Mouse (Mus musculus): ENCODE results near the gene Coq8b.

Gene Coq8b

DNA sequence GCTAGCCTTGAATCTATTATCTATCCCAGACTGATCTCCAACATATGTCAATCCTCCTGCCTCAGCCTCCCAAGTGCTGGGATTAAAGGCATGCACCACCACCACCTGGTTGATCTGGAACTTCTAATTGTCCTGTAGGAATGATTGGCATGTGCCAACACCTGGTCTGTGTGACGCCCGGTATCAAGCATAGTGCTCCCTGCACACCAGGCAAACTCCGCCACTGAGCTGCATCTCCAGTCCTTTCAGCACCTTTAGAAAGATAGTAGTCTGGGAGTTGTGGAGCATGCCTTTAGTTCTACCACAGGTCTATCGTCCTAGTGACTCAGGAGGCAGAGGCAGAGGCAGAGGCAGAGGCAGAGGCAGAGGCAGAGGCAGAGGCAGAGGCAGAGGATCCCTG is 67.5 kb downstream of the Coq8b start:
- ChIA-PET POLR2A (interaction anchor here in 3 of 4 experiments (0.5 to 19.1 kb wide), 12 partner anchors 9 to 102 kb away, joined by 3 to 590 read pairs (median 5); partner anchors contain the start of genes Gm20479 (in 1 of the 3) and Shkbp1 (in 1 of the 3)), CTCF (interaction anchor here in 3 of 4 experiments (1.0 to 6.1 kb wide), 7 partner anchors 10 to 388 kb away, joined by 3 to 68 read pairs (median 5); partner anchors contain the start of gene Zfp607b (in 1 of the 3))

DNA sequence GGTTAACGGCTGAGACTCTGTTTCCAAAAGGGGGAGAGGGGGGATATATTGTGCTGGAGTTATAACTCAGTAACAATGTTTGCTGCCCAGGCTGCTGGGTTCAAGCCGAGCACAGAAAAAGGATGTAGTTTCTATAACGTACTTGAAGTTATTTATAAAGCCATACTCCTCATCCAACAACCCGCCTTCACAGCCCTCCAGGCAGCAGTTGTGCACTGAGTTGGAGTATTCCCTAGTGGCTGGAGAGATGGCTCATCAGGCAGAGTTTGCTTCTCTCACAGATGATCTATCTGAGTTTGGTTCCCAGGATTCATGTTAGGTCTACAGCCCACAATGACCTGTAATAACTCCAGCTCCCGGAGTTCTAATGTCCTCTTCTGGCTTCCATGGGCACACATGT is 68.0 kb downstream of the Coq8b start:
- ChIA-PET CTCF (interaction anchor here in 3 of 4 experiments (0.6 to 6.1 kb wide), 12 partner anchors 10 to 388 kb away, joined by 3 to 75 read pairs (median 6); partner anchors contain the start of gene Zfp607b (in 1 of the 3)), POLR2A (interaction anchor here in 3 of 4 experiments (0.5 to 19.1 kb wide), 10 partner anchors 9 to 102 kb away, joined by 3 to 590 read pairs (median 4); partner anchors contain the start of genes Gm20479 (in 1 of the 3) and Shkbp1 (in 1 of the 3))

DNA sequence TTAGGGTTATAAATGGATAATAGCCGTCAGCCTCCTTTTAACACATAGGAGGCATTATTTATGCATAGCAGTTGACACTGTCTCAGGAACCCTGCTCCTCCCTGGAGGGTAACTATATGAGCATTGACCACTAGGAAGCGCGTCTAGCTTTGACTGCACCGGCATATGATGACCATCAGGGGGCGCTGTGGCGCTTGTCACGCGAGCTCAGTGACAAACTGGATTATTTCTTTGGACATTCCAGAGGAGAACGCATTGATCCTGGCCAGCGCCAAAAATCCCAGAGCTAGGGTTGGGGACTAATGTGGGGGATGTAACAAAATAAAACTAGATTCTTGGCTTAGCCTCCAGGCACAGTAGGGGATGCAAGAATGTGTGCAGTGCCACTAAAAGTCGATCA is 69.3 kb downstream of the Coq8b start:
- ChIA-PET POLR2A (interaction anchor here (0.5 to 19.1 kb wide), 43 partner anchors 9 to 206 kb away, joined by 3 to 590 read pairs (median 4); partner anchors contain the start of genes Shkbp1 (in 2 of the 4), BC024978 (in 1 of the 4), Gm20479 (in 1 of the 4) and Numbl (in 1 of the 4)), CTCF (interaction anchor here (0.5 to 8.1 kb wide), 136 partner anchors 8 to 387 kb away, joined by 3 to 75 read pairs (median 4); partner anchors contain the start of genes Itpkc (in 2 of the 4), Shkbp1 (in 2 of the 4), Blvrb (in 1 of the 4) and Coq8b (in 1 of the 4))

DNA sequence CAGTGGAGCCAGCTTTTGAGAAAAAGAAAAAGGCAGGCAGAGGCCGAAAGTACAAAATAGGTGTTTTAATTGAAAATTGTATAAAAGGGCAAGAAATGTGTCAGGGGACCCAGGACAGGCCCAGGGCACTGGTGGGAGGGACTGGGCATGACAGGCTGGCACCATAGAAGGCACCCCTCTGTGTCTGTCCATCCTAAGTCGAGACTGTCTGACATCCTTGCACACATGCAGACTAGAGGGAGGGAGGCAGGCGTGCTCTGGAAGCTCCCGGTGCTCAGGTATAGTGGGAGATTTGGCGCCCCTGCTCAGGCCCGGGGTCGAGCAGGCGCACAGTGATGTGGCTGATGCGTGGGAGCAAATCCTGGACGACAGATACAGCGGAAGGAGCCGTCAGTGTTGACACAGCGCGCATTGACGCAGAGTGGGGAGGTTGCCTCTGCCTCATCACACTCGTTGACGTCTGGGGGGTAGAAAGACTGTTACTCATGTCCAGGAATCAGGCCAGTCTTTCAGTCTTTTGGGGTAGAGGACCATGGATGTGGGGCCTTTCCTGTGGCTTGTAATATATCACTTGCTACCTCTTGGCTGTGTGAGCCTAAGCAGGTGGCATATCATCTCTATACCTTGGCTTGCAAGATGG is 72.4 kb downstream of the Coq8b start:
- ChIA-PET CTCF (interaction anchor here (0.6 to 8.1 kb wide), 11 partner anchors 19 to 114 kb away, joined by 3 to 100 read pairs (median 8); no protein-coding TSS in a partner anchor), POLR2A (interaction anchor here in 3 of 4 experiments (0.7 to 19.1 kb wide), 12 partner anchors 9 to 99 kb away, joined by 3 to 590 read pairs (median 5); partner anchors contain the start of gene Coq8b (in 1 of the 3))

DNA sequence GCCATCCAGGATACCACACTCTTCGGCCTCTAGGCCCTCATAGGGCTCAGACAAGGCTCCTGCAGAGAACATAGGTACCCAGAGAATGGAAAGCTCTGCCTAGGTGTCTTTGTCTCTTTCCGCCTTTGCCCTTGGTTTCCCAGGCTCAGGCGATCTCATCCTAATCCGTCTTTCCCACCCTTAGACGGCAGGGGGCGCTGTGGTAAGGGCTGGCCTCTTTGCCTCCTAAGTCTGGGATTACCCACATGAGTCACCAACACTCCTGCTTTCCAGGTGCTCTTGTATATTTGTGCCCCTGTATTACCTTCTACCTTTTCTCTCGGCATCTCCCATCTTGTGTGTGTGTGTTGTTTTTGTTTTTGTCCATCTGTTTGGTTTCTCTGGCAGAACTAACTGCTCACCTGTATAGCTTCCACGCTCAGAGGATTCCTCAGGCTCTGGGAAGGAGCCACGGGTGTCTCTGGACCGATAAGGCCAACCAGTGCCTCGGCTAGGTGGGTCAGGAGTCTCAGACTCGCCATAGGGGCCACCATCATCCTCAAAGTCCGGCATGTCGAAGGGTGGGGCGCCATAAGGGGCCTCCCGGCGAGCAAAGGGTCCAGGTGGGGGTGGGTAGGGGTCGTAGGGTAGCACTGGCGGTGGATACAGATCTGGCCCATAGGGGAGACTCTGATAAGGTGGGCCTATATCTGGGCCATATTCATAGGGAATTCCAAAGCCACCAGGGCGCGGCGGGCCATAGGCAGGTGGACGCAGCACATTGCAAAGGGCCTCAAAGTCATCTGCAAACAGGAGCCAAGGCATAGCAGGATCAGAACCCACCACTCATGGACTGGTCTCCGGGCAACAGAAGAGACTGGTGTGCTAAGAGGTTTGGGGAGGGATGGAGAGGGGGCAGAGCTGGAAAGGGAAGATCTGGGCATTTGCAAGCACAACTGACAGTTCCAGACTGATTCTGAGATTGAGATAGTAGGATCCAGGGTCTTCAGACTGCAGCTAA is 73.6 kb downstream of the Coq8b start:
- POLR2A ChIA-PET, result interaction anchor here (0.5 to 19.1 kb wide), 42 partner anchors 10 to 1047 kb away, joined by 3 to 590 read pairs (median 3); partner anchors contain the start of genes Coq8b (in 1 of the 4), Dyrk1b (in 1 of the 4), Sertad3 (in 1 of the 4) and Shkbp1 (in 1 of the 4)

DNA sequence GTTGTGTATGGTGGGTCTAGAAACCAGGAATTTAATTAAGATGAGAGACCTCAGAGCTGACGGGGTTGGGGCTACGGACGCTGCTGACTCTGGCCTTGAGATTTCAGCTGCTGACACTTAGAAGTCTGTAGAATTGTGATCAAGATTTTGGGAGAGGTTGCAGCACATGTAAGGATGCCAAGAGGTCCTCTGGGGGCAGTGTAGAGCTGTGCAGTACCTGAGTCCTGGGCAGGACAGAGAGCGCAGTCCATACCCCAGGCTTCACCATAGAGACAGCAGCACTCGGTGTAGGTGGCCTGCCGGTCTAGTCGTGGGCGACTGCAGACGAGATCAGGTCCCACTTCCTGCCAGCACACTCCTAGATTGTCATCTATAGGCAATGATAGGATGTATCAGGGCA is 74.7 kb downstream of the Coq8b start:
- ChIA-PET CTCF (interaction anchor here (0.6 to 8.1 kb wide), 39 partner anchors 9 to 367 kb away, joined by 3 to 100 read pairs (median 4); partner anchors contain the start of genes Numbl (in 1 of the 4), Rab4b (in 1 of the 4) and Shkbp1 (in 1 of the 4)), POLR2A (interaction anchor here (0.5 to 19.1 kb wide), 35 partner anchors 8 to 343 kb away, joined by 3 to 590 read pairs (median 4); partner anchors contain the start of genes Shkbp1 (in 1 of the 4) and Sptbn4 (in 1 of the 4))

More for the DNA sequence above, 73.6 kb downstream of the Coq8b start:
- CTCF ChIA-PET, result interaction anchor here (0.6 to 8.1 kb wide), 51 partner anchors 9 to 1941 kb away, joined by 3 to 100 read pairs (median 4); partner anchors contain the start of genes Gm20479 (in 1 of the 4) and Rab4b (in 1 of the 4)

All from embryonic stem cell, embryonic (primary cell).